Mouse (Mus musculus): ENCODE measurements around the gene Klkb1.

- TF ChIP-seq CTCF (IDR thresholded peaks at IDR 0.05; ENCODE audit: borderline replicate concordance, extremely low read depth, insufficient read depth, insufficient read length) (no peak), POLR2A (IDR thresholded peaks at IDR 0.05; ENCODE audit: borderline replicate concordance, extremely low read depth, insufficient read depth, insufficient read length, poor library complexity, severe bottlenecking) (no peak)
Observed at GRCm38 (mm10) chr8:45258421-45258820, 36.2 kb downstream of the Klkb1 start.
